Mouse (Mus musculus): ENCODE measurements around the gene Gbe1.

Gbe1 gene

GRCm38 (mm10) chr16:70568341-70569265 lies 254.9 kb downstream of the Gbe1 start:
- peak; percentile 23 to 53 for DNase-seq (ENCODE audit: low spot score in 2 of 2)

GRCm38 (mm10) chr16:70585964-70586363 lies 272.2 kb downstream of the Gbe1 start:
- peak; percentile 52 to 78 for DNase-seq (ENCODE audit: low spot score in 2 of 2)

- DNase-seq (ENCODE audit: low spot score in 2 of 2), result peak in 1 of 2 experiments; percentile 45
Measured at GRCm38 (mm10) chr16:70602326-70602725, 288.6 kb downstream of the Gbe1 start.

DNA sequence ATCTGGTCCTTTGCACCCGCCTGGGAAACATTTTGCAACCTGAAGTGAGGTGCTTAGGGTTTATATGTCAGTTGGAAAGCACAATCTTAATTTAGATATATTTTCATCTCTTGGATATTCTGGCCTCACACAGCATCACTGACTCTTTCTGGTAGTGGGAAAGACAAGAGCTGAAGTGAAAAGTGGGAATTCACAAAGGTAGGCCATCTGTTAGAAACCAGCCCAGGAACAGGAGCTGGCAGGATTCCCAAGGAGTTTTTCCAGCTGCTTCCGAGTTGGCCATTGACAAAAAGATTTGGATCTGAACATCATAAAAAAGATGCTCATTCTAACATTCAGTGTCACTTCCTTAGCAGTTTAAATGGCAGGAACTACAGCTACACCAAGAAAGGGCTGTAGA lies 294.6 kb downstream of the Gbe1 start:
- DNase-seq (ENCODE audit: low spot score in 2 of 2), result no peak

DNA sequence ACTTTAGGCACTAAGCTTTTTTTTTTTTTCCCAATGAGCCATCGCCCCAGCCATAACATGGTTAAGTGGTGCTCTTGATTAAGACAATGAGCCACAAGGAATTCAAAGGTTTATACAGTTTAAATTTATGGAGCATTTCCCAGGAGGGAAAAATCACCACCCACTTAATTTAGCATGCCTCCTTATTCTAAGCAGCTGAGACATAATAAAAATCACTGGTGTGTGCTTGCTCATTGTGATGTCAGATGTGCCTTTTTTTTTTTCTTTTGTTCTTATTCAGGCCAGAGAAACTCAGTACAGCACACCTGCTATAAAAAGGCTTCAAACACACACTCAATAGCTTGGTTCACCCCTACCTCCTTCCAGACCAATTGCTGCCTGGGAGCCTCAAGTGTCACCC lies 303.9 kb downstream of the Gbe1 start:
- DNase-seq (ENCODE audit: low spot score in 2 of 2), result no peak

- no peak for DNase-seq (ENCODE audit: low spot score in 2 of 2)
Measured at GRCm38 (mm10) chr16:70618168-70618567, 304.4 kb downstream of the Gbe1 start.
